Mouse (Mus musculus) intestine, postnatal 0 days (tissue): ENCODE results near the gene Spem1. TPM values are rescaled to one million over a fixed set of nuclear protein-coding genes. Genes with fewer than 3 reads are reported as not detected.

ENCODE experiments used
- ATAC-seq: fragments of 200-750 bp; cut with Nextera tagmentation; 2 replicates; pipeline ENCODE4 v1.8.0; 2017; ENCODE audit warnings: mild to moderate bottlenecking, moderate TSS enrichment, moderate library complexity
- H3K27ac ChIP-seq: fragments of 300-500 bp; sonication (generic); 2 replicates; pipeline ENCODE4 v1.5.1; 2014; ENCODE audit warnings: mild to moderate bottlenecking, low read depth, low read length, moderate library complexity
- H3K27me3 ChIP-seq: fragments of 300-500 bp; sonication (generic); replicated peaks from 2 replicates; pipeline ENCODE4 v1.6.1; 2014; ENCODE audit warnings: low read length, mixed read lengths; ENCODE audit not compliant: control insufficient read depth, insufficient read depth
- H3K36me3 ChIP-seq: fragments of 300-500 bp; sonication (generic); 2 replicates; pipeline ENCODE4 v1.6.1; 2014; ENCODE audit warnings: mild to moderate bottlenecking, moderate library complexity; ENCODE audit not compliant: control insufficient read depth, insufficient read depth
- H3K4me1 ChIP-seq: fragments of 300-500 bp; sonication (generic); replicated peaks from 2 replicates; pipeline ENCODE4 v1.6.1; 2014; ENCODE audit warnings: antibody characterized with exemption, low read length, mixed read lengths; ENCODE audit not compliant: control insufficient read depth, insufficient read depth
- H3K4me2 ChIP-seq: fragments of 300-500 bp; sonication (generic); replicated peaks from 2 replicates; pipeline ENCODE4 v1.6.1; 2014; ENCODE audit warnings: low read depth, mild to moderate bottlenecking, moderate library complexity
- H3K4me3 ChIP-seq: fragments of 300-500 bp; sonication (generic); 2 replicates; pipeline ENCODE4 v1.5.1; 2014; ENCODE audit warnings: low read depth, low read length
- H3K9ac ChIP-seq: fragments of 300-500 bp; sonication (generic); 2 replicates; pipeline ENCODE4 v1.6.1; 2014; ENCODE audit warnings: mild to moderate bottlenecking, low read depth, low read length
- H3K9me3 ChIP-seq: fragments of 300-500 bp; sonication (generic); 2 replicates; pipeline ENCODE4 v1.6.1; 2016; ENCODE audit warnings: mixed run types; ENCODE audit not compliant: control insufficient read depth
- CTCF ChIP-seq: sonication (generic); IDR thresholded peaks from 2 replicates; pipeline ENCODE4 v1.5.1; 2016; ENCODE audit warnings: low read depth, mild to moderate bottlenecking, control low read depth, antibody characterized with exemption, moderate library complexity
- WGBS: fragments of 180-500 bp; shearing (Covaris S2); extraction: QIAGEN DNeasy Blood & Tissue Kit; methylation state at CpG from one replicate; pipeline ENCODE4 v1.1.7; 2014; 5-methylcytosine and 5-hydroxymethylcytosine counted together
- polyA plus RNA-seq: library from polyadenylated mRNA; unstranded; fragments of >200 nt; fragmentation: Nextera tagmentation; extraction: Ambion mirVana; gene quantifications from 2 replicates; pipeline ENCODE4 v1.2.1, GENCODE M21; 2015

Spem1 gene
- polyA plus RNA-seq, 1 experiment from 2014 or later, result not detected

GRCm38 (mm10) chr11:69837604-69837951, 15.6 kb upstream of the Spem1 start, which contains the start of gene Nlgn2:
Gene Nlgn2, minus strand, starts transcription at chr11:69837784.
- WGBS, result 2% methylated on average over 16 of the region's 32 CpGs
- Histone ChIP-seq H3K9me3 (no peaks in the 10 kb centered on the region), H3K4me1 (no peaks in the 10 kb centered on the region), H3K9ac (peak within 1 kb of the TSS; percentile 79), H3K4me2 (peak within 1 kb of the TSS; percentile 98), H3K4me3 (peak within 1 kb of the TSS; percentile 77), H3K27me3 (peaks cover 15% of the 10 kb centered on the region; the same call in 1 of the 2 replicates), H3K27ac (peak within 1 kb of the TSS; percentile 80), H3K36me3 (no peaks in the 10 kb centered on the region)
- peak; percentile 44 for ATAC-seq
- peak; percentile 43 for TF ChIP-seq CTCF

GRCm38 (mm10) chr11:69836703-69837576, 15.0 kb upstream of the Spem1 start:
- Histone ChIP-seq H3K9ac (peak overlapping the region; percentile 59), H3K27ac (peak overlapping the region; percentile 37), H3K4me2 (peak overlapping the region; percentile 98), H3K4me1 (no peaks in the 10 kb centered on the region), H3K36me3 (no peaks in the 10 kb centered on the region), H3K9me3 (no peaks in the 10 kb centered on the region), H3K4me3 (peak overlapping the region; percentile 77), H3K27me3 (peaks cover 15% of the 10 kb centered on the region; the same call in 1 of the 2 replicates)
- WGBS, result 3% methylated on average over 41 of the region's 52 CpGs
- ATAC-seq, result no peak
- TF ChIP-seq CTCF, result no peak

- no peak for ATAC-seq
- Histone ChIP-seq H3K9me3 (no peaks in the 10 kb centered on the region), H3K27me3 (peaks cover 15% of the 10 kb centered on the region; the same call in 1 of the 2 replicates), H3K4me3 (no peak overlapping the region), H3K36me3 (no peaks in the 10 kb centered on the region), H3K9ac (no peak overlapping the region), H3K4me1 (no peaks in the 10 kb centered on the region), H3K4me2 (peak overlapping the region; percentile 98; the same call in 1 of the 2 replicates), H3K27ac (no peak overlapping the region)
- WGBS, result 34% methylated on average over 4 of the region's 4 CpGs
- no peak for TF ChIP-seq CTCF
Observed at GRCm38 (mm10) chr11:69835966-69836335, 14.0 kb upstream of the Spem1 start.

GRCm38 (mm10) chr11:69835326-69835965, 13.5 kb upstream of the Spem1 start:
- 43% methylated on average over 9 of the region's 9 CpGs for WGBS
- H3K9ac ChIP-seq, result no peak overlapping the region

GRCm38 (mm10) chr11:69834001-69834549, 12.1 kb upstream of the Spem1 start:
- Histone ChIP-seq H3K27me3 (peaks cover 15% of the 10 kb centered on the region; the same call in 1 of the 2 replicates), H3K4me2 (peak overlapping the region; percentile 72), H3K9ac (peak overlapping the region; percentile 50), H3K4me1 (no peaks in the 10 kb centered on the region), H3K27ac (no peak overlapping the region), H3K4me3 (peak overlapping the region; percentile 38), H3K9me3 (no peaks in the 10 kb centered on the region), H3K36me3 (no peaks in the 10 kb centered on the region)
- no peak for ATAC-seq
- 12% methylated on average over 42 of the region's 48 CpGs for WGBS
- TF ChIP-seq CTCF, result peak; percentile 21

More at GRCm38 (mm10) chr11:69835326-69835965, 13.5 kb upstream of the Spem1 start:
- no peak for ATAC-seq
- Histone ChIP-seq H3K4me2 (peak overlapping the region; percentile 98; the same call in 1 of the 2 replicates), H3K36me3 (no peaks in the 10 kb centered on the region), H3K9me3 (no peaks in the 10 kb centered on the region), H3K27ac (no peak overlapping the region), H3K27me3 (peaks cover 15% of the 10 kb centered on the region; the same call in 1 of the 2 replicates), H3K4me1 (no peaks in the 10 kb centered on the region), H3K4me3 (no peak overlapping the region)
- no peak for TF ChIP-seq CTCF

GRCm38 (mm10) chr11:69833554-69833953, 11.6 kb upstream of the Spem1 start:
- H3K36me3 ChIP-seq, result no peaks in the 10 kb centered on the region
- H3K27ac ChIP-seq, result no peak overlapping the region
- H3K4me1 ChIP-seq, result no peaks in the 10 kb centered on the region
- peak overlapping the region; percentile 38 for H3K4me3 ChIP-seq
- H3K4me2 ChIP-seq, result peak overlapping the region; percentile 72
- H3K9me3 ChIP-seq, result no peaks in the 10 kb centered on the region
- peaks cover 15% of the 10 kb centered on the region; the same call in 1 of the 2 replicates for H3K27me3 ChIP-seq
- no peak for TF ChIP-seq CTCF
- ATAC-seq, result no peak
- H3K9ac ChIP-seq, result peak overlapping the region; percentile 50; the same call in 1 of the 2 replicates
- WGBS, result 58% methylated on average over 8 of the region's 8 CpGs
